In the genomic region with DNA sequence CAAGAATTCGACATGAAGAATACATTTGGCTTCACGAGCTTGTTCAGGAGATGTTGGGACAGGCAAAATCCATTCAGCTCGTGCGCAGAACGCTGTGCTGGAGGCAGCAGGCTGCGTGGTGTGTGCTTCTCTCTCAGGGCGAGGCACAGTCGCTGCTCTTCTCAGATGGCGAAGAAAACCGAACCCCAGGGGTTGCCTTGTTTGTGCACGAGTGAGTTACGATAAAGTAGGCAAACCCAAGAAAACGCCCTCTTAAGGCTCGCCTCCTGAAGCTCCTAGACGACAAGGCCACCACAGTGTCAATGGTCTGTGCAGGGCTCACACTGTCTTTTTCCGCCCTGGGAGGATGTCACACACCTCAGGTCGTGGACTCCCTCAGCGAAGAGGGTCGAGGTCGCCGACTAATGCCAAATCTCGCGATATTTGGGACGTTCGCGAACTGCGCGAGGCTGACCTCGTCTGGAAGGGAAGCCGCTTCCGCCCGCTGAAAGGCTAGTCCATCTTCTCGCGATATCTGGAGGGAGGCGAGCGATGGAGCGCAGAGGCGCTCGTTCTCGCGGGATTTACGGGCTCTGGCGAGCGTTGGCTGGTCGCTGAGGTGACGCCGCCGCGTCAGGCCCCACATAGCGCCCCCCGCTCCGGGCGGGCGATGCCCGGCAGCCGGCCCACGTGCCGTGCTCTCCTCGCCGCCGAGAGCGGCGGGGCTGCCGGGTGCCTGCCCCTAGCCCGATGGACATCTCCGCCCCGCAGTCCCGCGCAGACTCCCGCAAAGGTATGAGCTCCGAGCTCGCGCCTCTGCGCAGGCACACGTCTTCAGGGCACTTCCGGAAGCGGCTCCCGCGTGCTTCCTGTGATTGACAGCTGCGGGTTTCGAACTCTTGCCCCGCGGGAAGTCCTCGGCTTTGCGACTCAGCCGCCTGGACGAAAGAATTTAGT, we compare ENCODE assay signal across 8 mouse cellular contexts. TPM values are rescaled to one million over a fixed set of nuclear protein-coding genes. Genes with fewer than 3 reads are reported as not detected.
DNase-seq lines count a peak whose midpoint lies in the region; ATAC-seq lines count a peak whose summit lies in the region.

TSS of gene Ercc6l2 (plus strand) at position 495 of the 936 bp plus-strand sequence.

- H3K9ac ChIP-seq in heart, embryonic 14.5 days (ENCODE audit: low read length), result peak within 1 kb of the TSS; percentile 91
- peak within 1 kb of the TSS; percentile 85 for H3K9ac ChIP-seq in liver, embryonic 13.5 days
- peak within 1 kb of the TSS; percentile 97 for H3K9ac ChIP-seq in stomach, embryonic 16.5 days (ENCODE audit: low read length)

- H3K9me3 ChIP-seq in heart, embryonic 14.5 days (ENCODE audit: control insufficient read depth, low read length), result no peaks in the 10 kb centered on the region
- no peaks in the 10 kb centered on the region for H3K9me3 ChIP-seq in liver, embryonic 13.5 days (replicated peaks)
- no peaks in the 10 kb centered on the region for H3K9me3 ChIP-seq in stomach, embryonic 16.5 days (replicated peaks; ENCODE audit: control insufficient read depth, low read length)

- ATAC-seq in CD4-positive, CD25-positive, alpha-beta regulatory T cell, adult 4 months, result peak; percentile 93
- ATAC-seq in heart, embryonic 14.5 days (ENCODE audit: insufficient number of reproducible peaks, insufficient read depth, low FRiP score, low read depth), result peak; percentile 98
- ATAC-seq in liver, embryonic 13.5 days (ENCODE audit: low read depth), result peak; percentile 93
- ATAC-seq in stomach, embryonic 16.5 days (ENCODE audit: insufficient read depth, low FRiP score), result peak; percentile 99

- H3K27me3 ChIP-seq in heart, embryonic 14.5 days (ENCODE audit: control insufficient read depth, insufficient read depth, low read length), result no peaks in the 10 kb centered on the region
- no peaks in the 10 kb centered on the region for H3K27me3 ChIP-seq in liver, embryonic 13.5 days
- no peaks in the 10 kb centered on the region for H3K27me3 ChIP-seq in stomach, embryonic 16.5 days (ENCODE audit: control insufficient read depth, insufficient read depth, low read length)

- under 1% methylated on average over 87 of the region's 87 CpGs for WGBS in heart, embryonic 14.5 days
- WGBS in liver, embryonic 13.5 days (ENCODE audit: insufficient replicate concordance), result under 1% methylated on average over 87 of the region's 87 CpGs
- WGBS in stomach, embryonic 16.5 days, result under 1% methylated on average over 87 of the region's 87 CpGs

- peak within 1 kb of the TSS; percentile 70 for H3K4me2 ChIP-seq in heart, embryonic 14.5 days (ENCODE audit: low read length)
- peak within 1 kb of the TSS; percentile 81 for H3K4me2 ChIP-seq in liver, embryonic 13.5 days
- peak within 1 kb of the TSS; percentile 94 for H3K4me2 ChIP-seq in stomach, embryonic 16.5 days (ENCODE audit: low read depth, low read length)

- peaks cover 2 to 6% of the 10 kb centered on the region in 2 experiments; a peak in 2 of 4 replicates for H3K4me1 ChIP-seq in heart, embryonic 14.5 days (ENCODE audit: control insufficient read depth in 2 of 2, insufficient read depth in 2 of 2, low read length in 2 of 2)
- H3K4me1 ChIP-seq in liver, embryonic 13.5 days (replicated peaks), result peaks cover 24% of the 10 kb centered on the region
- peaks cover 7% of the 10 kb centered on the region; the same call in 1 of the 2 replicates for H3K4me1 ChIP-seq in stomach, embryonic 16.5 days (ENCODE audit: control insufficient read depth, insufficient read depth, low read length)

- H3K4me3 ChIP-seq in heart, embryonic 14.5 days (ENCODE audit: control insufficient read depth in 1 of 2, insufficient read depth in 1 of 2, low read depth in 1 of 2, low read length in 2 of 2), result peak within 1 kb of the TSS; percentile 62 to 72
- peak within 1 kb of the TSS; percentile 79 for H3K4me3 ChIP-seq in liver, embryonic 13.5 days (replicated peaks)
- peak within 1 kb of the TSS; percentile 80 for H3K4me3 ChIP-seq in stomach, embryonic 16.5 days (replicated peaks; ENCODE audit: low read length)

- no peaks in the 10 kb centered on the region for H3K36me3 ChIP-seq in heart, embryonic 14.5 days (ENCODE audit: control insufficient read depth, insufficient read depth, low read length)
- no peaks in the 10 kb centered on the region for H3K36me3 ChIP-seq in liver, embryonic 13.5 days
- no peaks in the 10 kb centered on the region for H3K36me3 ChIP-seq in stomach, embryonic 16.5 days (ENCODE audit: control insufficient read depth, insufficient read depth, low read length)

- H3K27ac ChIP-seq in heart, embryonic 14.5 days (replicated peaks in 1 of 2; ENCODE audit: control insufficient read depth in 1 of 2, insufficient read depth in 1 of 2, low read depth in 2 of 2, low read length in 2 of 2), result peak within 1 kb of the TSS; percentile 93 to 96
- peak within 1 kb of the TSS; percentile 93 for H3K27ac ChIP-seq in liver, embryonic 13.5 days
- H3K27ac ChIP-seq in stomach, embryonic 16.5 days (ENCODE audit: low read length), result peak within 1 kb of the TSS; percentile 97

- DNase-seq in c-Kit-negative CD71-positive TER-119-positive erythroid progenitor cells, embryonic 14.5 days (ENCODE audit: low read depth, low spot score), result peak; percentile 99
- peak; percentile 99 for DNase-seq in fibroblast of lung, adult 2 months (ENCODE audit: low read depth)
- peak; percentile 99 for DNase-seq in kidney, postnatal 14 days
- peak; percentile 94 for DNase-seq in liver, embryonic 13.5 days
- DNase-seq in neural tube, embryonic 10.5 days (ENCODE audit: extremely low spot score, low spot score), result peak; percentile 99

RNA-seq across cellular contexts. Expression of gene Ercc6l2, which starts in this region (rescaled TPM):
- 10 to 100 TPM; 19.2 to 20.9 TPM for polyA plus RNA-seq in CD4-positive, CD25-positive, alpha-beta regulatory T cell, adult 4 months (2017; shearing (Covaris generic))
- polyA plus RNA-seq in heart, embryonic 14.5 days (2014; fragmentation: Nextera tagmentation; extraction: Ambion mirVana), result 13.0 and 14.3 TPM in 2 replicates
- 8.4 and 12.0 TPM in 2 replicates for polyA plus RNA-seq in liver, embryonic 13.5 days (2015; fragmentation: Nextera tagmentation; extraction: Ambion mirVana)
- polyA plus RNA-seq in stomach, embryonic 16.5 days (2015; fragmentation: Nextera tagmentation; extraction: Ambion mirVana), result 21.2 and 22.7 TPM in 2 replicates

Comparison
In these comparisons a context has a peak if more than half of its experiments do, and no peak if none do; other contexts are left out.
1. Peak in every context shown above with its lines: DNase-seq, ATAC-seq, H3K4me3 ChIP-seq and H3K27ac ChIP-seq.